Mouse (Mus musculus) embryonic facial prominence, embryonic 12.5 days (tissue): ENCODE data around the gene Cyp27a1. TPM values are rescaled to one million over a fixed set of nuclear protein-coding genes. Genes with fewer than 3 reads are reported as not detected.
A peak's percentile ranks its signal among the peaks of the same experiment; 100 is the strongest.

Experiments
- ATAC-seq: fragments of 200-750 bp; cut with Nextera tagmentation; 2 replicates; pipeline ENCODE4 v1.8.0; 2017; ENCODE audit not compliant: insufficient number of reproducible peaks, insufficient read depth, low FRiP score, low TSS enrichment
- H3K27ac ChIP-seq: fragments of 300-500 bp; sonication (generic); 2 replicates; pipeline ENCODE4 v1.5.1; 2016; ENCODE audit warnings: mild to moderate bottlenecking
- H3K27me3 ChIP-seq: fragments of 300-500 bp; sonication (generic); 2 replicates; pipeline ENCODE4 v1.6.1; 2016; ENCODE audit warnings: mild to moderate bottlenecking, moderate library complexity
- H3K36me3 ChIP-seq: fragments of 300-500 bp; sonication (generic); 2 replicates; pipeline ENCODE4 v1.6.1; 2016; ENCODE audit warnings: mild to moderate bottlenecking
- H3K4me1 ChIP-seq: fragments of 300-500 bp; sonication (generic); 2 replicates; pipeline ENCODE4 v1.6.1; 2016
- H3K4me2 ChIP-seq: fragments of 300-500 bp; sonication (generic); replicated peaks from 2 replicates; pipeline ENCODE4 v1.6.1; 2016; ENCODE audit warnings: mild to moderate bottlenecking, moderate library complexity
- H3K4me3 ChIP-seq: fragments of 300-500 bp; sonication (generic); 2 replicates; pipeline ENCODE4 v1.5.1; 2016; ENCODE audit warnings: mild to moderate bottlenecking
- H3K9ac ChIP-seq: fragments of 300-500 bp; sonication (generic); 2 replicates; pipeline ENCODE4 v1.6.1; 2016; ENCODE audit warnings: mild to moderate bottlenecking, moderate library complexity
- H3K9me3 ChIP-seq: fragments of 300-500 bp; sonication (generic); 2 replicates; pipeline ENCODE4 v1.6.1; 2016; ENCODE audit warnings: mild to moderate bottlenecking, moderate library complexity
- WGBS: fragments of 180-500 bp; shearing (Covaris S2); methylation state at CpG from one replicate; pipeline ENCODE4 v1.1.7; 2016; 5-methylcytosine and 5-hydroxymethylcytosine counted together
- polyA plus RNA-seq: library from polyadenylated mRNA; unstranded; fragments of >200 nt; fragmentation: Nextera tagmentation; extraction: Ambion mirVana; gene quantifications from 2 replicates; pipeline ENCODE4 v1.2.1, GENCODE M21; 2016

The Cyp27a1 gene
- 9.1 and 10.5 TPM in 2 replicates for polyA plus RNA-seq

DNA sequence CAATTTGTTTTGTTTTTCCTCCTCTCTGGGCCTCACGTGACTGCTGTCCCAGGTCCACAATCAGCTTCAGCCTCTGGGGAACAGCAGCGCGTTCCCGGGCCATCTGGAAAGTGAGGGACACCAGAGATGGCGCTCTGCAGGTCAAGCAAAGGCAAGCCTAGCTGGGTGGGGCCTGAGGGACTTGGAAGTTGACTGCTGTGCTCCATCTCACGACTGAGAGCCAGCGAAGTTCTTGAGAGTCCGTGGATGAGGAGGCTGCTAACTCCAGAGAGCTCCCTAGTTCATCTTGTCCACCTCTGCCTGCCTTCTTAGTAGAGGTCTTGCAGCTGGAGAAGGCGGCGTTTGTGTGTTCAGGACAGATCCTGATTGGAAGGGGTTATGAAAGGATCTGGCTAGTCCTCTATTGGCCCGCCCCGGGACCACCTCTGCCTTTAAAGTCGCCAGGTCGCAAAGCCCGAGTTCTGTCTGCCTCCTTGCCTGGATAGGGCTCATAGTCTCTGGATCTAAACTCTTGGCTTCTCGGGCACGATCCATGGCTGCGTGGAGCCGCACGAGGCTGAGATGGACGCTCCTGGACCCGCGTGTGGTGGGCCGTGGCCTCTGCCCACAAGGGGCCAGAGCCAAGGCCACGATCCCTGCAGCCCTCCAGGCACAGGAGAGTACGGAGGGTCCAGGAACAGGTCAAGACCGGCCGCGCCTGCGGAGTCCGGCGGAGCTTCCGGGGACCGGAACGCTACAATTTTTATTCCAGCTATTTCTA, at the start of gene Cyp27a1:
Gene Cyp27a1, plus strand, starts transcription at position 476 of the 760 bp plus-strand sequence.
- Histone ChIP-seq H3K9ac (peak within 1 kb of the TSS; percentile 55), H3K27ac (no peak within 1 kb of the TSS), H3K9me3 (no peaks in the 10 kb centered on the region), H3K36me3 (no peaks in the 10 kb centered on the region), H3K4me2 (peak within 1 kb of the TSS; percentile 77), H3K27me3 (no peaks in the 10 kb centered on the region), H3K4me3 (peak within 1 kb of the TSS; percentile 43), H3K4me1 (peaks cover 17% of the 10 kb centered on the region; the same call in 1 of the 2 replicates)
- 4% methylated on average over 35 of the region's 35 CpGs for WGBS
- ATAC-seq: peak; percentile 75

DNA sequence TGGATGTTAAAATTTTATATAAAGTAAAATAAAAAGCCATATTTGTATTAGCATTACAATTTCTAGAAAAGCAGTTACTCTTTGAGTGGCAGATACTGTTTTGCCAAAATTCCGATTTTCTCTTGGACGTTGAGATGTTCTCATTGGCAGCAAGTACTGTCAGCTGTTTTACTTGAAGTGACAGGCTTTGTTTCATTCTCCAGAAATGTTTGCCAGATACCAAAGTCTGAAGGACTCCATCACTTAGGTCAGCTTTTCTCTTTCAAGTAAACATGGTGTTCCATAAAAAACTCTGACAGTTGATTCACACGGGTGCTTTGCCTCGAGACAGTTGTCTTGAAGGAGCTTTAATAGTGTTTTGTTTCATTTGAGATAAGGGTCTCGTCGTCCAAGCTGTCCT, 48.2 kb upstream of the Cyp27a1 start:
- no peak for ATAC-seq
- H3K27me3 ChIP-seq: no peaks in the 10 kb centered on the region
- H3K4me2 ChIP-seq: no peak overlapping the region
- H3K27ac ChIP-seq: no peak overlapping the region
- no peaks in the 10 kb centered on the region for H3K9me3 ChIP-seq
- H3K36me3 ChIP-seq: no peaks in the 10 kb centered on the region
- H3K4me3 ChIP-seq: no peak overlapping the region
- no peak overlapping the region for H3K9ac ChIP-seq
- WGBS: 80% methylated on average over 6 of the region's 6 CpGs
- peaks cover 11% of the 10 kb centered on the region; the same call in 1 of the 2 replicates for H3K4me1 ChIP-seq

DNA sequence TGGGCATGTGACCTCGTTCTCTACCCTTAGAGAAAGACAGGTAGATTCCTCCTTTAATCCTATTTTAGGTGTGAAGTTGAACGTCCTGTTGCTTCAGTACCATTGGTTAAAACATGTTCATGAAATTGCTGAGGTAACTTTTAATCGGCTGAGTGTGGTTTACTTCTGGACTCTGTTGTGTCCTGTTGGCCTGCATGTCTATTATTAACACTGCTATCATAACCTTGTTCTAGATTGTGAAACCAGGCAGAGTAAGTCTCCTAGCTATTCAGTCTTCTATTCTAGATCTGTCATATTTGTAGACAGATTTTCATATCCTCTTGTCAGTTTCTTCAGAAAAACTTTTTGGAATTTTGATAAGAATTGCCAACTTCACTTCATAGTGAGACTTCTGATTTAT, 45.0 kb upstream of the Cyp27a1 start:
- Histone ChIP-seq H3K4me1 (peaks cover 3% of the 10 kb centered on the region; the same call in 1 of the 2 replicates), H3K36me3 (peaks cover 17% of the 10 kb centered on the region), H3K27ac (no peak overlapping the region), H3K27me3 (no peaks in the 10 kb centered on the region), H3K4me3 (no peak overlapping the region), H3K4me2 (no peak overlapping the region), H3K9ac (no peak overlapping the region), H3K9me3 (no peaks in the 10 kb centered on the region)
- ATAC-seq: no peak
- WGBS: 90% methylated on average over 3 of the region's 3 CpGs

DNA sequence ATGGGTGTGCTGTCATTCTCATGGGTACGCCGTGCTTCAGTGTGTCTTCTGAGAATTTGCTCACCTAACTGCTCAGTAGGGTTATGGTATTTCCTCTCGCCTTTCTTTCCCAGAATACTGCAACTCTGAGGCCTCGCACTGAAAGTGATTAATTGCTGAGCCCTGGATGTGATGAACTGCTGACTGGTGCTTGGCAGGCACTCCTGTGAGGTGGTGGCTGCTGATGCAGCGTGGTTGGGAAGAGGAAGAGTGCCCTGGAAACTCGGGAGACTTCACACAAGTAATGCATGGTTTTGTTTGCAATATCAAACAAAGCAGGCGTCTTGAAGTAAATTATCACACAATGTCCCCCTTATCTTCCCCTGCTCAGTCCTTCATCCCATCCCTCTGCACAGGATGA, 40.6 kb upstream of the Cyp27a1 start:
- no peaks in the 10 kb centered on the region for H3K9me3 ChIP-seq
- WGBS: 87% methylated on average over 7 of the region's 7 CpGs
- H3K4me3 ChIP-seq: no peak overlapping the region
- no peak overlapping the region for H3K27ac ChIP-seq
- no peak overlapping the region for H3K9ac ChIP-seq
- no peaks in the 10 kb centered on the region for H3K4me1 ChIP-seq
- peaks cover 24% of the 10 kb centered on the region for H3K36me3 ChIP-seq
- H3K4me2 ChIP-seq: no peak overlapping the region
- no peaks in the 10 kb centered on the region for H3K27me3 ChIP-seq
- ATAC-seq: no peak

DNA sequence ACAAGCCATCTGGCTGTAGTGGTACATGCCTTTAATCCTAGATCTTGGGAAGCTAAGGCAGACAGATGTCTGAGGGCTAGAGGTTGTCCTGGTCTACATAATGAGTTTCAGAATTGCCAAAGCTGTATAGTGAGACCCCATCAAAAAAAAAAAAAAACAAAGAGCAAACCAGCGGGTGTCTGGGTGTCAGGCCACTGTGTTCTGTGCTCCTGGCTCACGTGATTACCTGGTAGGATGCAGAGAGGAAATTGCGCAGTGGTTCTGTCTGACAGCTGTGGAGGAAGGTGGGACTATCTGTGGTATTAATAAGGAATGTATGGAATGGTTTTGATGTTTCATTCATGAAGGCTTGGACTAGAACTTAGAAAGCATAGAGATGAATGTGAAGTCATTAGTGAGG, 36.5 kb upstream of the Cyp27a1 start:
- H3K4me2 ChIP-seq: no peak overlapping the region
- no peaks in the 10 kb centered on the region for H3K27me3 ChIP-seq
- ATAC-seq: no peak
- no peaks in the 10 kb centered on the region for H3K9me3 ChIP-seq
- H3K4me3 ChIP-seq: no peak overlapping the region
- no peaks in the 10 kb centered on the region for H3K4me1 ChIP-seq
- H3K27ac ChIP-seq: no peak overlapping the region
- H3K36me3 ChIP-seq: peaks cover 54% of the 10 kb centered on the region
- WGBS: 86% methylated on average over 3 of the region's 3 CpGs
- no peak overlapping the region for H3K9ac ChIP-seq

DNA sequence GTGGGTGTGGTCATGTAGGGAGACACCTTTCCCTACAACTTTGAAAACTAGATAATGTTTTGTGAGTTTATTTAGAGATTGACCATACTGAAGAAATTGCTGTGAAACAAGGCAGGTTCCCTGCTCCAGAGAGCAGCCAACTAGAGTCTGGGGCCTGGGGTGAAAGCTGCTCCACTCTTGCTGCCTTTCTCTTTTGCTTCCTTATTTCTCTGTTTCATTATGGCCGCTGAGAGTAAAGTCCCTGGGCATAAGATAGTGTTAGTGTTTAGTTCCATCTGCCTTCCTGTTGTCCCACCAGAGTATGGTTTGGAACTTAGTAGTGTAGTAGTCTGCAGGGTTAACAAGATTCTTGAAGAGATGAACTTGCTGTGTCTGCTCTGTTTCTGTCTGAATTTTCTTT, 35.5 kb upstream of the Cyp27a1 start:
- no peak for ATAC-seq
- H3K36me3 ChIP-seq: peaks cover 53% of the 10 kb centered on the region
- no peaks in the 10 kb centered on the region for H3K4me1 ChIP-seq
- WGBS: 86% methylated on average over 1 of the region's 1 CpGs
- no peaks in the 10 kb centered on the region for H3K27me3 ChIP-seq
- H3K4me2 ChIP-seq: no peak overlapping the region
- no peak overlapping the region for H3K9ac ChIP-seq
- H3K27ac ChIP-seq: no peak overlapping the region
- H3K9me3 ChIP-seq: no peaks in the 10 kb centered on the region
- H3K4me3 ChIP-seq: no peak overlapping the region

DNA sequence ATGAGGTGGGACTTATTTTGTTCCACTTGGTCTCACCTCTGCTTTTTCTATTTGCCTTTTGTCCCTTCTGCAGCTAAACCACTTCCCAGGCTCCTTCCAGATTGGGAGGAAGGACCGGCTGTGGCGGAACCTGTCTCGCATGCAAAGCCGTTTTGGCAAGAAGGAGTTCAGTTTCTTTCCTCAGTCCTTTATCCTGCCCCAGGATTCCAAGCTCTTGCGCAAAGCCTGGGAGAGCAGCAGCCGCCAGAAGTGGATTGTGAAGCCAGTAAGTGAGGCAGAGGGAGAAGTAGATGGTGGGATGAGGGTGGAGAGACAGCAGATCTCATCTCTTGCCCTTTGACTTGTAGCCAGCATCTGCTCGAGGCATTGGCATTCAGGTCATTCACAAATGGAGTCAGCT, 26.2 kb upstream of the Cyp27a1 start:
- no peak overlapping the region for H3K4me3 ChIP-seq
- no peak overlapping the region for H3K9ac ChIP-seq
- no peak for ATAC-seq
- H3K4me1 ChIP-seq: no peaks in the 10 kb centered on the region
- H3K27me3 ChIP-seq: no peaks in the 10 kb centered on the region
- 91% methylated on average over 7 of the region's 7 CpGs for WGBS
- no peak overlapping the region for H3K27ac ChIP-seq
- H3K9me3 ChIP-seq: no peaks in the 10 kb centered on the region
- H3K4me2 ChIP-seq: no peak overlapping the region
- H3K36me3 ChIP-seq: peaks cover 91% of the 10 kb centered on the region

DNA sequence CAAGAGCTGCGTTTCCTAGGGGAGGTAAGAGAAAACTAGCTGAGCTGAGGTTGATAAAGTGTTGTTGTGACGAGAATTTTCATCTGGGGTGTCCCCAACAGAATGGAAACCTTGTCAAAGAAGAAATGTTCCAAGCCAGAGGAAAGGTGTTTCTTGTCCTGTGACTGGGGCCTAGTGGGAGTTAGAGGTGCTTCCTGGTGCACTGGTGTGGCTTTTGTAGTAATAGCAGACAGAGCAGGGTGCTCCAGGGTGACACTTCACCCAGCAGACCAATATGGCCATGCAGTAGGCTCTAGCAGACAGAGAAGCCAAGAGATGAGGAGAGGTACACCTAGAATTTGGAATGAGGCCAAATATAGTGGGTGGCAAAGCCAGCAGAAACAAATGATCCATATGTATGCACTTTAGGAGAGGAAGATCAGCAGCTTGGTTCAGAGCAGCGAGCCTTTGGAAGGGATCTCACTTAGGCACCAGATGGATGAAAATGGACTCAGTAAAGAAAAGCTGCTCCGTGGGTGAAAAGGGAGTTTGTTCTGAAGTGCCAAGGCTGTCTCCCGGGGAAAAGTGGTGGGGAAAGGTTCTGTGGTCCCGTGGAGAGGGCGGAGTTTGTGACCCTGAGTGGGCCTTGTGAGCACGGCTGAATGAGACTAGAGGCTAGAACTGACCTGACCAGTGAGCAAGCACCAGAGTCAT, 19.3 kb upstream of the Cyp27a1 start:
- no peaks in the 10 kb centered on the region for H3K4me1 ChIP-seq
- H3K27ac ChIP-seq: no peak overlapping the region
- H3K36me3 ChIP-seq: peaks cover 88% of the 10 kb centered on the region
- no peak overlapping the region for H3K4me3 ChIP-seq
- H3K4me2 ChIP-seq: no peak overlapping the region
- no peaks in the 10 kb centered on the region for H3K9me3 ChIP-seq
- no peak overlapping the region for H3K9ac ChIP-seq
- WGBS: 92% methylated on average over 8 of the region's 8 CpGs
- H3K27me3 ChIP-seq: no peaks in the 10 kb centered on the region
- no peak for ATAC-seq

DNA sequence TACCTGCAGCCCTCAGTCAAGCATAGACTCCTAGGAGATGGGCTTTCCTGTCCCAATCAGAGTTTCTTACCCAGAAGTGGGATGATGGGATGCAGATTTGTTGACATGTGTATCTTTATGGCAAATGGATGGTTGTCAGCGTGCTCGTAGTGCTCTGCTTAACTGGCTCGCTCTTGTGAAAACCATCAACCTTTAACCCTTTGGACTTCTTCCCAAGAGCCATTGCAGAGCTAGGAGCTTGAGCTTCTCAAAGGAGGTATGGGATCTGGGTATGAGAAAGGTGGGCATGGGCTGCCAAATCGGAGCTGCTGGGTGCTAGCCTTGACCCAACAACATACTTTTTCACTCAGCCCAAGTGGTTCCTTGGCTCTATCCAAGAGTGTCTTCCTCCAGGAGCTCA, 17.5 kb upstream of the Cyp27a1 start:
- Histone ChIP-seq H3K36me3 (peaks cover 87% of the 10 kb centered on the region), H3K4me3 (no peak overlapping the region), H3K4me2 (no peak overlapping the region), H3K9me3 (no peaks in the 10 kb centered on the region), H3K9ac (no peak overlapping the region), H3K27ac (no peak overlapping the region), H3K4me1 (no peaks in the 10 kb centered on the region), H3K27me3 (no peaks in the 10 kb centered on the region)
- WGBS: 94% methylated on average over 4 of the region's 4 CpGs
- ATAC-seq: no peak

DNA sequence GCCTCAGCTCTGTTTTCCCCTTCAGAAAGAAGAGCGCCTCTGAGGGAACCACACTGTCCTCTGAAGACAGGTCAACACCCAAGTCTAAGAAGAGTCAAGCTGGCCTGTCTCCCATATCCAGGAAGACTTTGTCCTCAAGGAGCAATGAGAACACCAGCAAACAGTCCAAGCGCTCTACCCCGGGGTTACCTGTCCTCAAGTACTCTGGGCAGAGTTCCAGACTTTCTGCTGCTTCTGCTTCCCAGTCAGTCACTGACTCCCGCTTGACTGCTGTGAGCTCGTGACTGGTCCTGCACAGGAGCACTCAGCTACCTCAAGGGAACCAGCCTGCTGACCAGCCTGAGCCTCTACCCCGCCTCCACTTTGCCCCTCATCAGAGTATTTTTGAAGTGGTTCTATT, 16.0 kb upstream of the Cyp27a1 start:
- no peak overlapping the region for H3K9ac ChIP-seq
- 94% methylated on average over 6 of the region's 6 CpGs for WGBS
- no peak overlapping the region for H3K27ac ChIP-seq
- peaks cover 77% of the 10 kb centered on the region for H3K36me3 ChIP-seq
- no peaks in the 10 kb centered on the region for H3K4me1 ChIP-seq
- no peak overlapping the region for H3K4me2 ChIP-seq
- no peaks in the 10 kb centered on the region for H3K9me3 ChIP-seq
- no peak overlapping the region for H3K4me3 ChIP-seq
- ATAC-seq: no peak
- H3K27me3 ChIP-seq: no peaks in the 10 kb centered on the region

DNA sequence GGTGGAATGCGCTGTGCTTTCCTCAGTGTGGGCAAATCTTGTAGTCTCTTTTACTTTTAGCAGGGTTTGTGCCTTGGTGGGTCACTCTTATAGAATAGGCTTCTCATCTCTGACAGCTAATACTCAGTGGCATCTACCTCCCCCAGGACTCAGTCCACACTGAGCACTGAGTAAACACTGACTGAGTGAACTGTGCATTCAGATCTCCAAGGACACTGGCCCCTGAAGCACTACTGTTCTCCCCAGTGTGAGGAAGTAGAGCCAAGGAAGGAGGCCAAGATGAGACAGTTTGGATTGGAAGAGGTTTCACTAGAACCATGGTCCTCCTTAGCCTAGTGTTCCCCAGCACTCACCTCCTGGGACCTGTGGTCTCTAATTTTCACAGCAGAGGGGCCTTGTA, 15.0 kb upstream of the Cyp27a1 start:
- no peaks in the 10 kb centered on the region for H3K27me3 ChIP-seq
- no peak overlapping the region for H3K4me2 ChIP-seq
- H3K4me3 ChIP-seq: no peak overlapping the region
- no peak overlapping the region for H3K27ac ChIP-seq
- no peak overlapping the region for H3K9ac ChIP-seq
- H3K9me3 ChIP-seq: no peaks in the 10 kb centered on the region
- no peaks in the 10 kb centered on the region for H3K4me1 ChIP-seq
- H3K36me3 ChIP-seq: peaks cover 75% of the 10 kb centered on the region
- no peak for ATAC-seq
- WGBS: 96% methylated on average over 1 of the region's 1 CpGs

DNA sequence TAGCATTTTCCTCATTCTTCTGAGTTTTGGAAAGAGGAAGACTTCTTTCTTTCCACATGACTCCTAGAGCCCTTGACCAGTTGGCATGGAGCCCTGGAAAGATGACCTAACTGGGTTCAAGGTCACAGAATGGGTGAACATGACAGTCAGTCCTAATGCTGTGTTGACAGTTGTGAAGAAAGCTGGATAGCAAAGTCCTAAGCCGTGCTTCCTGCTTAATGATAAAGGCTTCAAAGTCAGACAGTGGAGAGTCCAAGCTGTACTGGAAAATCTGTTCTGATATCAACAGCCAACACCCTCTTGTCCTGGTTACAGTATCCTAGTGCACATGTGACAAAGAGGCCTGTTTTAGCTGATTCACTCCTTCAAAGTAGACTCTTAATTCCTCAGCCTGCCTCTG, 14.6 kb upstream of the Cyp27a1 start:
- Histone ChIP-seq H3K4me3 (no peak overlapping the region), H3K4me2 (no peak overlapping the region), H3K4me1 (no peaks in the 10 kb centered on the region), H3K9me3 (no peaks in the 10 kb centered on the region), H3K36me3 (peaks cover 72% of the 10 kb centered on the region), H3K27ac (no peak overlapping the region), H3K9ac (no peak overlapping the region), H3K27me3 (no peaks in the 10 kb centered on the region)
- ATAC-seq: no peak
- 90% methylated on average over 1 of the region's 1 CpGs for WGBS
